Mouse (Mus musculus) liver, adult 2 months (tissue): ENCODE measurements around the gene Slc9a9.

Source experiments
- CTCF ChIP-seq: fragments of 200-500 bp; IDR thresholded peaks from 2 replicates; pipeline ENCODE4 v1.5.1; 2011; ENCODE audit warnings: low read depth, low read length, control low read depth
- POLR2A ChIP-seq: fragments of 200-500 bp; IDR thresholded peaks from 2 replicates; pipeline ENCODE4 v1.6.1; 2011; ENCODE audit warnings: low read length, control low read depth; ENCODE audit not compliant: insufficient read depth; ENCODE audit errors: extremely low read depth

DNA sequence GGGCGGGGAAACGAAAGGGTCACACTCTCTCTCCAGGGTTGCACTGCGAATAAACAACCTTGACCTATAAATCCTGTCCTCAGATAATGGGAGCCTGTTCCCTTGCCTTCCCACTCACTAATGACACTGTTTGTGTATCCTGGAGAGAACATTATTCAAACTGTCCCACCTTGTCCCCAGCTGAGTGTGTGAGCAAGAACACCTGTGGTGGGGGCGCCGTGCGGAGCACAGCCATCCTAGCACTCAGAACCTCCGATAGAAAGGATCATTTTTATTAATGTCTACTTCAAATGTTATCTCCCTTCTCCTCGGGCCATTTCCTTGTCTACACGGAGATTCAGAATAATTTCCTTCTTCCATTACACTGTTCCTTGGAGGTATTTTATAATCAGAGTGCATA lies 382.5 kb downstream of the Slc9a9 start:
- TF ChIP-seq CTCF (no peak), POLR2A (no peak)
